Mouse (Mus musculus): ENCODE measurements around the gene Smarcc2. TPM values are rescaled to one million over a fixed set of nuclear protein-coding genes. Genes with fewer than 3 reads are reported as not detected.
A peak's percentile ranks its signal among the peaks of the same experiment; 100 is the strongest.

The Smarcc2 gene
- total and polyA plus RNA-seq, 2 experiments, result 13.8 to 63.1 TPM

- Histone ChIP-seq H3K27me3 (ENCODE audit: control insufficient read depth, insufficient read depth, low read length) (no peaks in the 10 kb centered on the region), H3K4me1 (ENCODE audit: control insufficient read depth, insufficient read depth, low read length) (no peaks in the 10 kb centered on the region; the same call in 1 of the 2 replicates), H3K36me3 (ENCODE audit: control insufficient read depth, insufficient read depth, low read length) (no peaks in the 10 kb centered on the region), H3K9ac (ENCODE audit: low read depth, low read length) (peak overlapping the region; percentile 73; the same call in 1 of the 2 replicates), H3K4me3 (ENCODE audit: insufficient read depth, low read depth, low read length) (peak overlapping the region; percentile 62), H3K79me2 (ENCODE audit: control insufficient read depth, insufficient read depth, low read length) (no peaks in the 10 kb centered on the region), H3K27ac (replicated peaks; ENCODE audit: insufficient read depth, low read depth, low read length) (no peak overlapping the region)
- TF ChIP-seq POLR2A (IDR thresholded peaks at IDR 0.05; ENCODE audit: extremely low read depth, insufficient read depth, low read length) (no peak), CTCF (IDR thresholded peaks at IDR 0.05; ENCODE audit: low read depth, low read length) (no peak)
- 81% methylated on average over 11 of the region's 11 CpGs for WGBS
- DNase-seq (ENCODE audit: extremely low read depth, low read depth, low spot score), result no peak
Measured at GRCm38 (mm10) chr10:128524111-128524731, 65.2 kb downstream of the Smarcc2 start.

- no peaks in the 10 kb centered on the region; the same call in 1 of the 2 replicates for H3K4me1 ChIP-seq (ENCODE audit: control insufficient read depth, insufficient read depth, low read length)
- peak overlapping the region; percentile 73 for H3K9ac ChIP-seq (ENCODE audit: low read depth, low read length)
- 6% methylated on average over 58 of the region's 58 CpGs for WGBS
- no peaks in the 10 kb centered on the region for H3K79me2 ChIP-seq (ENCODE audit: control insufficient read depth, insufficient read depth, low read length)
- H3K4me3 ChIP-seq (ENCODE audit: insufficient read depth, low read depth, low read length), result peak overlapping the region; percentile 62
- H3K27me3 ChIP-seq (ENCODE audit: control insufficient read depth, insufficient read depth, low read length), result no peaks in the 10 kb centered on the region
- no peak overlapping the region for H3K27ac ChIP-seq (replicated peaks; ENCODE audit: insufficient read depth, low read depth, low read length)
- no peak for TF ChIP-seq CTCF (IDR thresholded peaks at IDR 0.05; ENCODE audit: low read depth, low read length)
- no peak for TF ChIP-seq POLR2A (IDR thresholded peaks at IDR 0.05; ENCODE audit: extremely low read depth, insufficient read depth, low read length)
- no peak for DNase-seq (ENCODE audit: extremely low read depth, low read depth, low spot score)
- no peaks in the 10 kb centered on the region for H3K36me3 ChIP-seq (ENCODE audit: control insufficient read depth, insufficient read depth, low read length)
Measured at GRCm38 (mm10) chr10:128524732-128525662, 65.9 kb downstream of the Smarcc2 start.

- H3K36me3 ChIP-seq (ENCODE audit: control insufficient read depth, insufficient read depth, low read length), result no peaks in the 10 kb centered on the region
- TF ChIP-seq POLR2A (IDR thresholded peaks at IDR 0.05; ENCODE audit: extremely low read depth, insufficient read depth, low read length) (peak; percentile 76), CTCF (IDR thresholded peaks at IDR 0.05; ENCODE audit: low read depth, low read length) (0 out of 2 replicates have a peak, but pooled peaks have one; percentile 5)
- H3K27ac ChIP-seq (replicated peaks; ENCODE audit: insufficient read depth, low read depth, low read length), result peak within 1 kb of the TSS; percentile 5; the same call in 1 of the 2 replicates
- WGBS, result under 1% methylated on average over 37 of the region's 37 CpGs
- DNase-seq (ENCODE audit: extremely low read depth, low read depth, low spot score), result peak; percentile 99
- H3K9ac ChIP-seq (ENCODE audit: low read depth, low read length), result peak within 1 kb of the TSS; percentile 73
- no peaks in the 10 kb centered on the region for H3K27me3 ChIP-seq (ENCODE audit: control insufficient read depth, insufficient read depth, low read length)
- no peaks in the 10 kb centered on the region for H3K79me2 ChIP-seq (ENCODE audit: control insufficient read depth, insufficient read depth, low read length)
- peak within 1 kb of the TSS; percentile 62 for H3K4me3 ChIP-seq (ENCODE audit: insufficient read depth, low read depth, low read length)
- H3K4me1 ChIP-seq (ENCODE audit: control insufficient read depth, insufficient read depth, low read length), result no peaks in the 10 kb centered on the region; the same call in 1 of the 2 replicates
Measured at GRCm38 (mm10) chr10:128525671-128526308, 66.7 kb downstream of the Smarcc2 start, which contains the start of gene Esyt1. Gene Esyt1, minus strand, starts transcription at chr10:128525871.

- Histone ChIP-seq H3K36me3 (ENCODE audit: control insufficient read depth, insufficient read depth, low read length) (no peaks in the 10 kb centered on the region), H3K27ac (replicated peaks; ENCODE audit: insufficient read depth, low read depth, low read length) (peak overlapping the region; percentile 5; the same call in 1 of the 2 replicates), H3K27me3 (ENCODE audit: control insufficient read depth, insufficient read depth, low read length) (no peaks in the 10 kb centered on the region), H3K79me2 (ENCODE audit: control insufficient read depth, insufficient read depth, low read length) (no peaks in the 10 kb centered on the region), H3K9ac (ENCODE audit: low read depth, low read length) (peak overlapping the region; percentile 62), H3K4me3 (ENCODE audit: insufficient read depth, low read depth, low read length) (peak overlapping the region; percentile 42), H3K4me1 (ENCODE audit: control insufficient read depth, insufficient read depth, low read length) (no peaks in the 10 kb centered on the region; the same call in 1 of the 2 replicates)
- no peak for DNase-seq (ENCODE audit: extremely low read depth, low read depth, low spot score)
- 30% methylated on average over 28 of the region's 28 CpGs for WGBS
- no peak for TF ChIP-seq CTCF (IDR thresholded peaks at IDR 0.05; ENCODE audit: low read depth, low read length)
- TF ChIP-seq POLR2A (IDR thresholded peaks at IDR 0.05; ENCODE audit: extremely low read depth, insufficient read depth, low read length), result no peak
Measured at GRCm38 (mm10) chr10:128526366-128527356, 67.6 kb downstream of the Smarcc2 start.

- Histone ChIP-seq H3K9ac (ENCODE audit: low read depth, low read length) (no peak overlapping the region), H3K27me3 (ENCODE audit: control insufficient read depth, insufficient read depth, low read length) (no peaks in the 10 kb centered on the region), H3K79me2 (ENCODE audit: control insufficient read depth, insufficient read depth, low read length) (no peaks in the 10 kb centered on the region), H3K4me3 (ENCODE audit: insufficient read depth, low read depth, low read length) (no peak overlapping the region), H3K36me3 (ENCODE audit: control insufficient read depth, insufficient read depth, low read length) (no peaks in the 10 kb centered on the region), H3K27ac (replicated peaks; ENCODE audit: insufficient read depth, low read depth, low read length) (no peak overlapping the region), H3K4me1 (ENCODE audit: control insufficient read depth, insufficient read depth, low read length) (no peaks in the 10 kb centered on the region)
- 84% methylated on average over 2 of the region's 2 CpGs for WGBS
- TF ChIP-seq POLR2A (IDR thresholded peaks at IDR 0.05; ENCODE audit: extremely low read depth, insufficient read depth, low read length), result no peak
- TF ChIP-seq CTCF (IDR thresholded peaks at IDR 0.05; ENCODE audit: low read depth, low read length), result no peak
- no peak for DNase-seq (ENCODE audit: extremely low read depth, low read depth, low spot score)
Measured at GRCm38 (mm10) chr10:128535206-128535605, 76.2 kb downstream of the Smarcc2 start.
